Mouse (Mus musculus) urinary bladder, postnatal 0 days (tissue): ENCODE results near the gene Celf1. TPM values are rescaled to one million over a fixed set of nuclear protein-coding genes. Genes with fewer than 3 reads are reported as not detected.

Source experiments
- polyA plus RNA-seq: library from polyadenylated mRNA; unstranded; fragments of >200 nt; fragmentation: Nextera tagmentation; extraction: Ambion mirVana; gene quantifications from 2 replicates; pipeline ENCODE4 v1.2.1, GENCODE M21; 2015

Gene Celf1
- 56.2 and 64.0 TPM in 2 replicates for polyA plus RNA-seq

DNA sequence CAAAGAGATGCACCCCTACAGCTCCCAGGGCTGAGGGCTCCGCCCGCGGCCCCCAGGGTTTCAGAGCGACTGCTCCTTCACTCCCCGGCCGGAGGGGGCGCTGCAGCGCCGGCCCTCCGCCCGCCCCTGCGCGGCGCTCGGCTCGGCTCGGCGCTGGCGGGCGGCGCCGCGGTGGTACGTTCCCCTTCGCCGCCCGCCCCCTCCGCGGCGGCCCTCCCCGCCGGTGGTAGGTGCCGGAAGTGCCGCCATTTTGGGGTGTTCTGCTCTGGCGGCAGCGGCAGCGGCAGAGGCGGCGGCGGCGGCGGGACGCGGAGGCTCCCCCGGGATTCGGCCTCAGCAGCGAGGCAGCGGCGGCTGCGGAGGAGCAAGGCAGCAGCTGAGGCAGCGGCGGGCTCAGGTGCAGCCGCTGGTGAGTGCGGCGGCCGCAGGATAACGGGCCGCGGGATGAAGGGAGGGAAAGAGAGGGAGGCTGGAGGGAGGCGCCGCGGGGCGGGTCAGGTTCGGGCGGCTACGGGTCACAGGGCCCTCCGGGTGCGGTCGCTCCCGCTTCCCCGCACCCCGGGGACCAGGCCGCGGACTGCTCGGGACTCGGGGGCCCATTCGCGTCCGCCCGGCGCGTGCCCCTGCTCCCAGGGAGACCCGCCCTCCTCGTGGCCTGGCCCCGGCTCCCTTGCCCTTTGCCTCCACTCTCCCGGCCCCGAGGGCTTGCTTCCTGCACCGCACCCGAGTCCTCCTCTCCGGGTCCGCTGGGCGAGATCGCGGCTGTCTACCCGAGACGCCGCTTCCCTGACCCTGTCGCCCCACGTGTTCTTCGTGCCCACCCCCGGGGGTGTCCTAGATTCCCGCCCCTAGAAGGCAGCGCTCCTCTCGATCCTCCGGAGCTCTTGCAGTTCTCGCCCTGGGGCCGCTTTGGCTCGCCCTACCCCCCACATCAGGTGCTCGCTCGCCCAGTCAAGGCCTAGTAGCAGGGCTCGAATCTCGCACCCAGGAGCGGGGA, at the start of gene Celf1:
TSS of gene Celf1 (plus strand) at position 150 of the 997 bp plus-strand sequence.

GRCm38 (mm10) chr2:90904076-90904855, 35.9 kb upstream of the Celf1 start, which contains the start of the genes Kbtbd4 and Ndufs3:
TSS of gene Kbtbd4 (plus strand) at chr2:90904740.
TSS of gene Ndufs3 (minus strand) at chr2:90904827.

DNA sequence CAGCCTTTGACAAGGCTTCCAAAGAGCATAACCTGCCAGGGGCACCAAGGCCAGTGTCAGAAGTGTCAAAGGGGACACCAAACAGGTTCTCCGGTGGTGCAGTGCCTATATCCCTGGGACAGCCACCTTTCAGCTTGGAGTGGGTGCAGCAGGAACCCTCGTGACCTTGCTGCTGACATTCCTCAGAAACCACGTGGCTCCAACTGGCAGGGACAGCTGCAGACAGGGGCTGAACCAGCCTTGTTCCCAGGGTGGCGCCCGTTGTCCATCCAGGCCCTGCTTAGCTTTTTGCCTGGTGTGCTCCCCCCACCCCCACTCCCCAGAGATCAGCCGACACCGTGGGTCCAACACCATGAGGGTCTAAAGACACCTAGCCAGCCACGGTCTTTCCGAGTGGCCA, 95.2 kb downstream of the Celf1 start, which contains the start of gene Rapsn:
TSS of gene Rapsn (plus strand) at position 236 of the 400 bp plus-strand sequence.

GRCm38 (mm10) chr2:91053934-91054382, 113.8 kb downstream of the Celf1 start, which contains the start of gene Psmc3:
TSS of gene Psmc3 (plus strand) at chr2:91054009.

Other genes starting within 250 kb of the Celf1 start
- gene Fnbp4, start 195.0 kb upstream of the Celf1 start, polyA plus RNA-seq = 29.6 and 33.0 TPM in 2 replicates
- 0.83 and 1.0 TPM in 2 replicates for gene Agbl2, start 157.7 kb upstream of the Celf1 start, polyA plus RNA-seq
- 164 and 168 TPM in 2 replicates for gene Mtch2, start 93.2 kb upstream of the Celf1 start, polyA plus RNA-seq
- 7.4 TPM in 2 replicates for gene C1qtnf4, start 54.5 kb upstream of the Celf1 start, polyA plus RNA-seq
- 13.5 and 15.0 TPM in 2 replicates for gene Kbtbd4, start 35.6 kb upstream of the Celf1 start, polyA plus RNA-seq
- 188 and 191 TPM in 2 replicates for gene Ndufs3, start 35.6 kb upstream of the Celf1 start, polyA plus RNA-seq
- gene Rapsn, start 95.2 kb downstream of the Celf1 start, polyA plus RNA-seq = 0.57 and 0.60 TPM in 2 replicates
- gene Psmc3, start 113.6 kb downstream of the Celf1 start, polyA plus RNA-seq = 209 and 226 TPM in 2 replicates
- 47.2 and 55.7 TPM in 2 replicates for gene Slc39a13, start 130.0 kb downstream of the Celf1 start, polyA plus RNA-seq
- gene Spi1, start 142.0 kb downstream of the Celf1 start, polyA plus RNA-seq = 8.5 and 23.8 TPM in 2 replicates
- 0.16 TPM in 2 replicates for gene Mybpc3, start 177.8 kb downstream of the Celf1 start, polyA plus RNA-seq
- 4.6 and 4.8 TPM in 2 replicates for gene Madd, start 243.5 kb downstream of the Celf1 start, polyA plus RNA-seq